In genomic region chr6:52248638-52249414, GRCm38 (mm10) we compare ENCODE assay signal across 15 mouse cellular contexts. TPM values are rescaled to one million over a fixed set of nuclear protein-coding genes. Genes with fewer than 3 reads are reported as not detected.
DNase-seq lines count a peak whose midpoint lies in the region; ATAC-seq and TF ChIP-seq lines count a peak whose summit lies in the region.
"Had no signal": no experiment of that assay in that cellular context is flagged by ENCODE, and none has a peak within 500 bp of the region (broad histone marks: within the 10 kb centered on the region; RNA-seq: fewer than 3 reads in every experiment).

No protein-coding gene starts in this region.

- H3K4me3 ChIP-seq in gastrocnemius, adult 2 months, result peak overlapping the region; percentile 41
- no peak overlapping the region for H3K4me3 ChIP-seq in thymus, adult 2 months (ENCODE audit: control insufficient read depth, insufficient read depth, low read length)
- peak overlapping the region; percentile 64 for H3K4me3 ChIP-seq in limb, embryonic 15.5 days
- no peak overlapping the region for H3K4me3 ChIP-seq in hindbrain, embryonic 10.5 days

- H3K4me1 ChIP-seq in thymus, adult 2 months (replicated peaks; ENCODE audit: control insufficient read depth, insufficient read depth, low read length), result peaks cover 16% of the 10 kb centered on the region
- H3K4me1 ChIP-seq in limb, embryonic 15.5 days, result peaks cover 17% of the 10 kb centered on the region
- peaks cover 12% of the 10 kb centered on the region; the same call in 1 of the 2 replicates for H3K4me1 ChIP-seq in hindbrain, embryonic 10.5 days (replicated peaks)

- H3K4me2 ChIP-seq in limb, embryonic 15.5 days, result peak overlapping the region; percentile 60

- TF ChIP-seq POLR2A in thymus, adult 2 months (IDR thresholded peaks at IDR 0.05; ENCODE audit: control insufficient read depth, extremely low read depth, insufficient read depth, low read length, poor library complexity), result no peak

- peak overlapping the region; percentile 47 for H3K9ac ChIP-seq in limb, embryonic 15.5 days

- no peak for ATAC-seq in limb, embryonic 15.5 days (ENCODE audit: insufficient number of reproducible peaks, low FRiP score, low TSS enrichment, low read depth)
- ATAC-seq: Patski had no signal

- H3K27me3 ChIP-seq in thymus, adult 2 months (ENCODE audit: control insufficient read depth, insufficient read depth, low read length), result peaks cover 66% of the 10 kb centered on the region
- H3K27me3 ChIP-seq in limb, embryonic 15.5 days, result peaks cover 14% of the 10 kb centered on the region
- H3K27me3 ChIP-seq in hindbrain, embryonic 10.5 days (ENCODE audit: insufficient read depth, poor library complexity, severe bottlenecking), result peaks cover 100% of the 10 kb centered on the region
- H3K27me3 ChIP-seq: Patski had no signal

- no peaks in the 10 kb centered on the region for H3K36me3 ChIP-seq in thymus, adult 2 months (ENCODE audit: control insufficient read depth, insufficient read depth, low read length)
- H3K36me3 ChIP-seq in limb, embryonic 15.5 days, result no peaks in the 10 kb centered on the region
- no peaks in the 10 kb centered on the region for H3K36me3 ChIP-seq in hindbrain, embryonic 10.5 days

- intact Hi-C loops in gastrocnemius, adult 2 months (cut with DNase I), result loop anchor here (5.0 kb wide), 1 partner anchor 1077 kb away; no protein-coding TSS in a partner anchor
- intact Hi-C loops in left cerebral cortex, postnatal 25 days (cut with DNase I), result no loop called here

- TF ChIP-seq CTCF in gastrocnemius, adult 2 months (IDR thresholded peaks at IDR 0.05), result no peak
- TF ChIP-seq CTCF in thymus, adult 2 months (IDR thresholded peaks at IDR 0.05; ENCODE audit: borderline replicate concordance, control insufficient read depth, extremely low read depth, insufficient read depth, low read length, poor library complexity), result no peak

- peak overlapping the region; percentile 25; the same call in 1 of the 2 replicates for H3K27ac ChIP-seq in gastrocnemius, adult 2 months
- no peak overlapping the region for H3K27ac ChIP-seq in thymus, adult 2 months (ENCODE audit: control insufficient read depth, insufficient read depth, low read length)
- peak overlapping the region; percentile 91 for H3K27ac ChIP-seq in limb, embryonic 15.5 days
- H3K27ac ChIP-seq in hindbrain, embryonic 10.5 days, result no peak overlapping the region

- no peaks in the 10 kb centered on the region for H3K9me3 ChIP-seq in limb, embryonic 15.5 days
- H3K9me3 ChIP-seq in hindbrain, embryonic 10.5 days, result no peaks in the 10 kb centered on the region

- 8% methylated on average over 27 of the region's 27 CpGs for WGBS in thymus, adult 2 months
- 9% methylated on average over 27 of the region's 27 CpGs for WGBS in limb, embryonic 15.5 days
- 1% methylated on average over 27 of the region's 27 CpGs for WGBS in hindbrain, embryonic 10.5 days

- no peak for DNase-seq in gastrocnemius, adult 2 months
- DNase-seq in gastrocnemius, postnatal 25 days, result no peak
- peak; percentile 13 for DNase-seq in thymus, postnatal 4 days
- no peak for DNase-seq in thymus, adult 2 months
- DNase-seq in left cerebral cortex, postnatal 25 days (ENCODE audit: low spot score in 2 of 2), result no peak
- DNase-seq in hindbrain, embryonic 10.5 days (ENCODE audit: low spot score), result no peak
- no peak for DNase-seq in MN1 (ENCODE audit: low spot score)
- DNase-seq: right cerebral cortex, postnatal 4 days had no signal

RNA-seq across cellular contexts. Expression of gene Hoxa11, which starts 3.2 kb away (rescaled TPM):
- total RNA-seq in gastrocnemius, adult 2 months (2021), result 1 to 10 TPM; 1.0 to 4.3 TPM
- total RNA-seq in gastrocnemius, postnatal 25 days (2021), result 1 to 10 TPM; 1.4 to 1.8 TPM
- polyA plus RNA-seq in thymus, adult 2 months (2012; rRNA removed), result not detected in 2 replicates
- polyA plus RNA-seq in limb, embryonic 15.5 days (2015; fragmentation: Nextera tagmentation; extraction: Ambion mirVana), result 23.3 and 33.4 TPM in 2 replicates
- not detected for total RNA-seq in left cerebral cortex, postnatal 25 days (2021)
- not detected in 2 replicates for polyA plus RNA-seq in hindbrain, embryonic 10.5 days (2016; fragmentation: Nextera tagmentation; extraction: Ambion mirVana)
- total RNA-seq: hematopoietic stem cell, adult 5-6 weeks; layer of hippocampus, adult 18-20 months; liver, adult 2 months; neutrophil, adult 5-6 weeks had no signal
- polyA plus RNA-seq: liver, adult 2 months had no signal

RNA-seq across cellular contexts. Expression of gene Hoxa10, which starts 8.2 kb away (rescaled TPM):
- 10 to 100 TPM; 17.4 to 17.7 TPM for total RNA-seq in gastrocnemius, adult 2 months (2021)
- 10 to 100 TPM; 14.8 to 18.4 TPM for total RNA-seq in gastrocnemius, postnatal 25 days (2021)
- polyA plus RNA-seq in thymus, adult 2 months (2012; rRNA removed), result not detected in 2 replicates
- 86.8 and 108 TPM in 2 replicates for polyA plus RNA-seq in limb, embryonic 15.5 days (2015; fragmentation: Nextera tagmentation; extraction: Ambion mirVana)
- total RNA-seq in left cerebral cortex, postnatal 25 days (2021), result not detected
- not detected in 2 replicates for polyA plus RNA-seq in hindbrain, embryonic 10.5 days (2016; fragmentation: Nextera tagmentation; extraction: Ambion mirVana)
- total RNA-seq: layer of hippocampus, adult 18-20 months; liver, adult 2 months; neutrophil, adult 5-6 weeks had no signal
- polyA plus RNA-seq: liver, adult 2 months had no signal

RNA-seq across cellular contexts. Expression of gene Hoxa13, which starts 11.9 kb away (rescaled TPM):
- total RNA-seq in gastrocnemius, adult 2 months (2021), result 1 to 10 TPM; 1.5 to 3.8 TPM
- total RNA-seq in gastrocnemius, postnatal 25 days (2021), result 1 to 10 TPM in 1 of 2 experiments, under 1 TPM in 1; 0.48 to 2.1 TPM
- polyA plus RNA-seq in thymus, adult 2 months (2012; rRNA removed), result not detected in 2 replicates
- polyA plus RNA-seq in limb, embryonic 15.5 days (2015; fragmentation: Nextera tagmentation; extraction: Ambion mirVana), result 11.0 and 17.4 TPM in 2 replicates
- not detected for total RNA-seq in left cerebral cortex, postnatal 25 days (2021)
- polyA plus RNA-seq in hindbrain, embryonic 10.5 days (2016; fragmentation: Nextera tagmentation; extraction: Ambion mirVana), result not detected in 2 replicates
- total RNA-seq: adrenal gland, postnatal 4 days; hematopoietic stem cell, adult 5-6 weeks; layer of hippocampus, adult 18-20 months; liver, adult 2 months; neutrophil, adult 5-6 weeks had no signal
- polyA plus RNA-seq: liver, adult 2 months had no signal

RNA-seq across cellular contexts. Expression of gene Hoxa9, which starts 17.9 kb away (rescaled TPM):
- 1 to 10 TPM; 7.5 to 8.8 TPM for total RNA-seq in gastrocnemius, adult 2 months (2021)
- total RNA-seq in gastrocnemius, postnatal 25 days (2021), result 10 to 100 TPM in 1 of 2 experiments, 1 to 10 TPM in 1; 5.7 to 13.5 TPM
- polyA plus RNA-seq in thymus, adult 2 months (2012; rRNA removed), result 0.26 and 0.56 TPM in 2 replicates
- polyA plus RNA-seq in limb, embryonic 15.5 days (2015; fragmentation: Nextera tagmentation; extraction: Ambion mirVana), result 30.8 and 34.0 TPM in 2 replicates
- not detected for total RNA-seq in left cerebral cortex, postnatal 25 days (2021)
- polyA plus RNA-seq in hindbrain, embryonic 10.5 days (2016; fragmentation: Nextera tagmentation; extraction: Ambion mirVana), result not detected in 2 replicates
- total RNA-seq: layer of hippocampus, adult 18-20 months; liver, adult 2 months; neutrophil, adult 5-6 weeks had no signal

RNA-seq across cellular contexts. Expression of gene Hoxa7, which starts 27.2 kb away (rescaled TPM):
- total RNA-seq in gastrocnemius, adult 2 months (2021), result 1 to 10 TPM; 4.7 to 5.0 TPM
- total RNA-seq in gastrocnemius, postnatal 25 days (2021), result 1 to 10 TPM; 4.7 to 5.5 TPM
- polyA plus RNA-seq in thymus, adult 2 months (2012; rRNA removed), result 2.5 and 3.4 TPM in 2 replicates
- polyA plus RNA-seq in limb, embryonic 15.5 days (2015; fragmentation: Nextera tagmentation; extraction: Ambion mirVana), result 12.0 and 12.9 TPM in 2 replicates
- not detected for total RNA-seq in left cerebral cortex, postnatal 25 days (2021)
- polyA plus RNA-seq in hindbrain, embryonic 10.5 days (2016; fragmentation: Nextera tagmentation; extraction: Ambion mirVana), result not detected in 2 replicates
- total RNA-seq: liver, adult 2 months; neutrophil, adult 5-6 weeks had no signal

Comparison
In these comparisons a context has a peak if more than half of its experiments do, and no peak if none do; other contexts are left out.
1. H3K27ac ChIP-seq: peak in gastrocnemius, adult 2 months (single experiment) and limb, embryonic 15.5 days (single experiment); none in thymus, adult 2 months (single experiment) and hindbrain, embryonic 10.5 days (single experiment).
2. H3K4me3 ChIP-seq: peak in gastrocnemius, adult 2 months (single experiment) and limb, embryonic 15.5 days (single experiment); none in thymus, adult 2 months (single experiment) and hindbrain, embryonic 10.5 days (single experiment).
3. RNA of gene Hoxa10, which starts 8.2 kb away (total RNA-seq): 14.8 to 18.4 TPM in gastrocnemius, postnatal 25 days and 17.4 to 17.7 TPM in gastrocnemius, adult 2 months; not detected in left cerebral cortex, postnatal 25 days; every median in the first group is over 10 times any median in the second.